Mouse (Mus musculus): Measurements from ENCODE around the gene Fgf9. TPM values are rescaled to one million over a fixed set of nuclear protein-coding genes. Genes with fewer than 3 reads are reported as not detected.
A peak's percentile ranks its signal among the peaks of the same experiment; 100 is the strongest.

The Fgf9 gene
- polyA plus RNA-seq, 1 experiment from 2014 or later: 16.3 TPM

- ATAC-seq (replicated peaks; ENCODE audit: low FRiP score, low read depth): no peak
- WGBS: 25% methylated on average over 1 of the region's 1 CpGs
- Histone ChIP-seq H3K4me1 (replicated peaks; ENCODE audit: insufficient read depth, low read length) (no peaks in the 10 kb centered on the region), H3K27me3 (ENCODE audit: insufficient read depth, low read length) (no peaks in the 10 kb centered on the region), H3K4me2 (ENCODE audit: low read length) (no peak overlapping the region), H3K27ac (no peak overlapping the region), H3K36me3 (ENCODE audit: insufficient read depth, low read length) (no peaks in the 10 kb centered on the region), H3K4me3 (replicated peaks; ENCODE audit: low read depth, low read length) (no peak overlapping the region), H3K9ac (ENCODE audit: low read depth, low read length) (no peak overlapping the region), H3K9me3 (replicated peaks; ENCODE audit: low read length) (no peaks in the 10 kb centered on the region)
- no peak for TF ChIP-seq CTCF (IDR thresholded peaks at IDR 0.05; ENCODE audit: low read depth)
- DNase-seq (ENCODE audit: low spot score): peak; percentile 21
These were observed 11.6 kb downstream of the Fgf9 start for GRCm38 (mm10) chr14:58081955-58082354.

- H3K9ac ChIP-seq (ENCODE audit: low read depth, low read length): no peak overlapping the region
- H3K4me2 ChIP-seq (ENCODE audit: low read length): no peak overlapping the region
- H3K9me3 ChIP-seq (replicated peaks; ENCODE audit: low read length): no peaks in the 10 kb centered on the region
- 96% methylated on average over 3 of the region's 3 CpGs for WGBS
- no peak overlapping the region for H3K27ac ChIP-seq
- no peaks in the 10 kb centered on the region for H3K27me3 ChIP-seq (ENCODE audit: insufficient read depth, low read length)
- no peak for DNase-seq (ENCODE audit: low spot score)
- H3K4me3 ChIP-seq (replicated peaks; ENCODE audit: low read depth, low read length): no peak overlapping the region
- ATAC-seq (replicated peaks; ENCODE audit: low FRiP score, low read depth): no peak
- H3K36me3 ChIP-seq (ENCODE audit: insufficient read depth, low read length): no peaks in the 10 kb centered on the region
- H3K4me1 ChIP-seq (replicated peaks; ENCODE audit: insufficient read depth, low read length): no peaks in the 10 kb centered on the region
- peak; percentile 26; the same call in 1 of the 2 replicates for TF ChIP-seq CTCF (IDR thresholded peaks at IDR 0.05; ENCODE audit: low read depth)
These were observed 13.9 kb downstream of the Fgf9 start for GRCm38 (mm10) chr14:58084240-58084639.

- ATAC-seq (replicated peaks; ENCODE audit: low FRiP score, low read depth) (no peak), DNase-seq (ENCODE audit: low spot score) (peak; percentile 18)
- Histone ChIP-seq H3K4me2 (ENCODE audit: low read length) (no peak overlapping the region), H3K4me1 (replicated peaks; ENCODE audit: insufficient read depth, low read length) (no peaks in the 10 kb centered on the region), H3K9me3 (replicated peaks; ENCODE audit: low read length) (no peaks in the 10 kb centered on the region), H3K27ac (no peak overlapping the region), H3K27me3 (ENCODE audit: insufficient read depth, low read length) (no peaks in the 10 kb centered on the region), H3K36me3 (ENCODE audit: insufficient read depth, low read length) (no peaks in the 10 kb centered on the region), H3K9ac (ENCODE audit: low read depth, low read length) (no peak overlapping the region), H3K4me3 (replicated peaks; ENCODE audit: low read depth, low read length) (no peak overlapping the region)
- 41% methylated on average over 4 of the region's 4 CpGs for WGBS
- no peak for TF ChIP-seq CTCF (IDR thresholded peaks at IDR 0.05; ENCODE audit: low read depth)
These were observed 17.0 kb downstream of the Fgf9 start for GRCm38 (mm10) chr14:58087326-58087725.

- DNase-seq (ENCODE audit: low spot score) (no peak), ATAC-seq (replicated peaks; ENCODE audit: low FRiP score, low read depth) (no peak)
- Histone ChIP-seq H3K36me3 (ENCODE audit: insufficient read depth, low read length) (no peaks in the 10 kb centered on the region), H3K9me3 (replicated peaks; ENCODE audit: low read length) (no peaks in the 10 kb centered on the region), H3K27me3 (ENCODE audit: insufficient read depth, low read length) (no peaks in the 10 kb centered on the region), H3K4me3 (replicated peaks; ENCODE audit: low read depth, low read length) (no peak overlapping the region), H3K4me1 (replicated peaks; ENCODE audit: insufficient read depth, low read length) (no peaks in the 10 kb centered on the region), H3K4me2 (ENCODE audit: low read length) (no peak overlapping the region), H3K27ac (no peak overlapping the region), H3K9ac (ENCODE audit: low read depth, low read length) (no peak overlapping the region)
- 89% methylated on average over 5 of the region's 5 CpGs for WGBS
- no peak for TF ChIP-seq CTCF (IDR thresholded peaks at IDR 0.05; ENCODE audit: low read depth)
These were observed 19.1 kb downstream of the Fgf9 start for GRCm38 (mm10) chr14:58089486-58089885.

- no peak for TF ChIP-seq CTCF (IDR thresholded peaks at IDR 0.05; ENCODE audit: low read depth)
- 75% methylated on average over 10 of the region's 10 CpGs for WGBS
These were observed 21.0 kb downstream of the Fgf9 start for GRCm38 (mm10) chr14:58091321-58091720.

GRCm38 (mm10) chr14:58099599-58099998 is 29.3 kb downstream of the Fgf9 start:
- Histone ChIP-seq H3K36me3 (ENCODE audit: insufficient read depth, low read length) (no peaks in the 10 kb centered on the region), H3K4me1 (replicated peaks; ENCODE audit: insufficient read depth, low read length) (no peaks in the 10 kb centered on the region), H3K9ac (ENCODE audit: low read depth, low read length) (no peak overlapping the region), H3K9me3 (replicated peaks; ENCODE audit: low read length) (no peaks in the 10 kb centered on the region), H3K4me2 (ENCODE audit: low read length) (no peak overlapping the region), H3K27ac (no peak overlapping the region), H3K4me3 (replicated peaks; ENCODE audit: low read depth, low read length) (no peak overlapping the region), H3K27me3 (ENCODE audit: insufficient read depth, low read length) (no peaks in the 10 kb centered on the region)
- TF ChIP-seq CTCF (IDR thresholded peaks at IDR 0.05; ENCODE audit: low read depth): no peak
- no peak for ATAC-seq (replicated peaks; ENCODE audit: low FRiP score, low read depth)
- 76% methylated on average over 8 of the region's 8 CpGs for WGBS
- DNase-seq (ENCODE audit: low spot score): no peak

More at GRCm38 (mm10) chr14:58091321-58091720, 21.0 kb downstream of the Fgf9 start:
- DNase-seq (ENCODE audit: low spot score) (no peak), ATAC-seq (replicated peaks; ENCODE audit: low FRiP score, low read depth) (no peak)
- Histone ChIP-seq H3K4me2 (ENCODE audit: low read length) (no peak overlapping the region), H3K9me3 (replicated peaks; ENCODE audit: low read length) (no peaks in the 10 kb centered on the region), H3K9ac (ENCODE audit: low read depth, low read length) (no peak overlapping the region), H3K36me3 (ENCODE audit: insufficient read depth, low read length) (no peaks in the 10 kb centered on the region), H3K27ac (no peak overlapping the region), H3K4me1 (replicated peaks; ENCODE audit: insufficient read depth, low read length) (no peaks in the 10 kb centered on the region), H3K4me3 (replicated peaks; ENCODE audit: low read depth, low read length) (no peak overlapping the region), H3K27me3 (ENCODE audit: insufficient read depth, low read length) (no peaks in the 10 kb centered on the region)

GRCm38 (mm10) chr14:58101298-58101697 is 31.0 kb downstream of the Fgf9 start:
- Histone ChIP-seq H3K27me3 (ENCODE audit: insufficient read depth, low read length) (no peaks in the 10 kb centered on the region), H3K27ac (no peak overlapping the region), H3K4me2 (ENCODE audit: low read length) (no peak overlapping the region), H3K4me1 (replicated peaks; ENCODE audit: insufficient read depth, low read length) (no peaks in the 10 kb centered on the region), H3K4me3 (replicated peaks; ENCODE audit: low read depth, low read length) (no peak overlapping the region), H3K36me3 (ENCODE audit: insufficient read depth, low read length) (no peaks in the 10 kb centered on the region), H3K9me3 (replicated peaks; ENCODE audit: low read length) (no peaks in the 10 kb centered on the region), H3K9ac (ENCODE audit: low read depth, low read length) (no peak overlapping the region)
- WGBS: 8% methylated on average over 6 of the region's 6 CpGs
- peak; percentile 37 for DNase-seq (ENCODE audit: low spot score)
- TF ChIP-seq CTCF (IDR thresholded peaks at IDR 0.05; ENCODE audit: low read depth): no peak
- ATAC-seq (replicated peaks; ENCODE audit: low FRiP score, low read depth): no peak
